Comparison of ENCODE assay signal across 10 mouse cellular contexts in genomic region chr13:37866846-37867245, GRCm38 (mm10).
DNase-seq lines count a peak whose midpoint lies in the region; ATAC-seq and TF ChIP-seq lines count a peak whose summit lies in the region.
"Had no signal": no experiment of that assay in that cellular context is flagged by ENCODE, and none has a peak within 500 bp of the region (broad histone marks: within the 10 kb centered on the region; RNA-seq: fewer than 3 reads in every experiment).

No protein-coding gene starts in this region.

- intact Hi-C loops in gastrocnemius, adult 2 months (cut with DNase I) = no loop called here
- intact Hi-C loops in gastrocnemius, postnatal 14 days (cut with DNase I; ENCODE audit: low total_unique reads) = no loop called here

- H3K36me3 ChIP-seq in liver, adult 2 months (ENCODE audit: control insufficient read depth, insufficient read depth, low read length) = no peaks in the 10 kb centered on the region
- H3K36me3 ChIP-seq in intestine, postnatal 0 days (ENCODE audit: control insufficient read depth, insufficient read depth) = no peaks in the 10 kb centered on the region
- no peaks in the 10 kb centered on the region for H3K36me3 ChIP-seq in thymus, adult 2 months (ENCODE audit: control insufficient read depth, insufficient read depth, low read length)

- H3K27me3 ChIP-seq in liver, adult 2 months (ENCODE audit: control insufficient read depth, insufficient read depth, low read length) = no peaks in the 10 kb centered on the region
- H3K27me3 ChIP-seq in intestine, postnatal 0 days (replicated peaks; ENCODE audit: control insufficient read depth, insufficient read depth, low read length) = no peaks in the 10 kb centered on the region
- H3K27me3 ChIP-seq in thymus, adult 2 months (ENCODE audit: control insufficient read depth, insufficient read depth, low read length) = no peaks in the 10 kb centered on the region

- no peak for TF ChIP-seq CTCF in gastrocnemius, adult 2 months (IDR thresholded peaks at IDR 0.05)
- TF ChIP-seq CTCF in liver, adult 2 months (IDR thresholded peaks at IDR 0.05; ENCODE audit: low read depth, low read length) = no peak
- TF ChIP-seq CTCF in intestine, postnatal 0 days (IDR thresholded peaks at IDR 0.05; ENCODE audit: low read depth) = no peak
- TF ChIP-seq CTCF in thymus, adult 2 months (IDR thresholded peaks at IDR 0.05; ENCODE audit: borderline replicate concordance, control insufficient read depth, extremely low read depth, insufficient read depth, low read length, poor library complexity) = no peak

- peaks cover 26% of the 10 kb centered on the region for H3K4me1 ChIP-seq in liver, adult 2 months (ENCODE audit: control insufficient read depth, insufficient read depth, low read length)
- H3K4me1 ChIP-seq in intestine, postnatal 0 days (replicated peaks; ENCODE audit: control insufficient read depth, insufficient read depth, low read length) = peaks cover 11% of the 10 kb centered on the region; the same call in 1 of the 2 replicates
- H3K4me1 ChIP-seq in thymus, adult 2 months (replicated peaks; ENCODE audit: control insufficient read depth, insufficient read depth, low read length) = peaks cover 44% of the 10 kb centered on the region

- 0 out of 2 replicates have a peak overlapping the region, but pooled peaks have one; percentile 4 for H3K4me2 ChIP-seq in intestine, postnatal 0 days (replicated peaks; ENCODE audit: low read depth)

- 18% methylated on average over 3 of the region's 3 CpGs for WGBS in liver, adult 2 months
- WGBS in intestine, postnatal 0 days = 20% methylated on average over 3 of the region's 3 CpGs
- WGBS in thymus, adult 2 months = 89% methylated on average over 3 of the region's 3 CpGs

- no peak for TF ChIP-seq POLR2A in liver, adult 2 months (IDR thresholded peaks at IDR 0.05; ENCODE audit: extremely low read depth, insufficient read depth, low read length)
- no peak for TF ChIP-seq POLR2A in thymus, adult 2 months (IDR thresholded peaks at IDR 0.05; ENCODE audit: control insufficient read depth, extremely low read depth, insufficient read depth, low read length, poor library complexity)

- ATAC-seq in intestine, postnatal 0 days = peak; percentile 60; the same call in 1 of the 2 replicates

- no peak overlapping the region for H3K9ac ChIP-seq in liver, adult 2 months (ENCODE audit: low read depth, low read length)
- no peak overlapping the region for H3K9ac ChIP-seq in intestine, postnatal 0 days (ENCODE audit: low read depth, low read length)

- no peaks in the 10 kb centered on the region for H3K9me3 ChIP-seq in intestine, postnatal 0 days (ENCODE audit: control insufficient read depth)

- no peak overlapping the region for H3K4me3 ChIP-seq in gastrocnemius, adult 2 months
- no peak overlapping the region for H3K4me3 ChIP-seq in liver, adult 2 months (ENCODE audit: insufficient read depth, low read depth, low read length)
- no peak overlapping the region for H3K4me3 ChIP-seq in intestine, postnatal 0 days (ENCODE audit: low read depth, low read length)
- no peak overlapping the region for H3K4me3 ChIP-seq in thymus, adult 2 months (ENCODE audit: control insufficient read depth, insufficient read depth, low read length)

- no peak for DNase-seq in gastrocnemius, adult 2 months
- DNase-seq in gastrocnemius, postnatal 14 days = no peak
- peak; percentile 58 for DNase-seq in liver, adult 2 months (ENCODE audit: extremely low read depth, low read depth, low spot score)
- no peak for DNase-seq in liver
- DNase-seq in MN1 (ENCODE audit: low spot score) = peak; percentile 21
- DNase-seq in thymus, adult 2 months = no peak
- no peak for DNase-seq in left cerebral cortex, adult 9 months (ENCODE audit: low spot score in 2 of 2)
- DNase-seq: kidney, adult 18-20 months; thymus, adult 18-20 months had no signal

- peak overlapping the region; percentile 83 for H3K27ac ChIP-seq in gastrocnemius, adult 2 months
- H3K27ac ChIP-seq in liver, adult 2 months (replicated peaks; ENCODE audit: insufficient read depth, low read depth, low read length) = no peak overlapping the region
- H3K27ac ChIP-seq in intestine, postnatal 0 days (ENCODE audit: low read depth, low read length) = peak overlapping the region; percentile 11
- no peak overlapping the region for H3K27ac ChIP-seq in thymus, adult 2 months (ENCODE audit: control insufficient read depth, insufficient read depth, low read length)

- peaks cover 54% of the 10 kb centered on the region for H3K79me2 ChIP-seq in liver, adult 2 months (ENCODE audit: control insufficient read depth, insufficient read depth, low read length)

Comparison
In these comparisons a context has a peak if more than half of its experiments do, and no peak if none do; other contexts are left out.
1. DNase-seq: peak in liver, adult 2 months (single experiment) and MN1 (single experiment); none in gastrocnemius, adult 2 months (single experiment), gastrocnemius, postnatal 14 days (single experiment), liver (single experiment), thymus, adult 2 months (single experiment) and left cerebral cortex, adult 9 months (0 of 2).
2. H3K27ac ChIP-seq: peak in gastrocnemius, adult 2 months (single experiment) and intestine, postnatal 0 days (single experiment); none in liver, adult 2 months (single experiment) and thymus, adult 2 months (single experiment).